Mouse (Mus musculus) lung, adult 10 weeks (tissue): Measurements from ENCODE around the gene Hnrnpk. TPM values are rescaled to one million over a fixed set of nuclear protein-coding genes. Genes with fewer than 3 reads are reported as not detected.

Experiments used
- polyA plus RNA-seq: library from polyadenylated mRNA; stranded (reverse); fragments of 350-450 nt; fragmentation: Illumina TruSeq; extraction: RNeasy Lipid Tissue Mini Kit (QIAGEN cat#74804); gene quantifications from one replicate; pipeline ENCODE4 v1.2.3, GENCODE M21; 2014; ENCODE audit warnings: low read depth, low replicate concordance; ENCODE audit not compliant: insufficient read depth

Hnrnpk gene
- polyA plus RNA-seq: 267 TPM

DNA sequence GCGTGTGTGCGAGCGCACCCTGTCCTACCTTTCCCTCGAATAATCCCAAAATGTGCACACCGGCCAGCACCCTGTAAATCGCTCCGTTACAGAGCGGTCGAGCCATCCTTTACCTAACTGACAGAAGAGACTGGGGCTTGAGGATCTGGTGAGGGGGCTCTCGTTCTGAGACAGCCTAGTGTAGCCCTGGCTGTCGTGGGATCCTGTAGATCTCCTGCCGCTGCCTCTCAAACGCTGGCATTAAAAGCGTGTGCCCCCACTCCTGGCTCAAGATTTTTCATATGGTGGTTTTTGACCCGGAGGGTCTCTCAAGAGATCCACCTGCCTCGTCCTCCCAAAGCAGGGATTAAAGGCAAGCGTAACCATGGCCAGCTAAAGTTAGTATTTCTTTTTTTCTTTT, at the start of gene Hnrnpk:
Gene Hnrnpk, minus strand, starts transcription at position 101 of the 400 bp plus-strand sequence.

DNA sequence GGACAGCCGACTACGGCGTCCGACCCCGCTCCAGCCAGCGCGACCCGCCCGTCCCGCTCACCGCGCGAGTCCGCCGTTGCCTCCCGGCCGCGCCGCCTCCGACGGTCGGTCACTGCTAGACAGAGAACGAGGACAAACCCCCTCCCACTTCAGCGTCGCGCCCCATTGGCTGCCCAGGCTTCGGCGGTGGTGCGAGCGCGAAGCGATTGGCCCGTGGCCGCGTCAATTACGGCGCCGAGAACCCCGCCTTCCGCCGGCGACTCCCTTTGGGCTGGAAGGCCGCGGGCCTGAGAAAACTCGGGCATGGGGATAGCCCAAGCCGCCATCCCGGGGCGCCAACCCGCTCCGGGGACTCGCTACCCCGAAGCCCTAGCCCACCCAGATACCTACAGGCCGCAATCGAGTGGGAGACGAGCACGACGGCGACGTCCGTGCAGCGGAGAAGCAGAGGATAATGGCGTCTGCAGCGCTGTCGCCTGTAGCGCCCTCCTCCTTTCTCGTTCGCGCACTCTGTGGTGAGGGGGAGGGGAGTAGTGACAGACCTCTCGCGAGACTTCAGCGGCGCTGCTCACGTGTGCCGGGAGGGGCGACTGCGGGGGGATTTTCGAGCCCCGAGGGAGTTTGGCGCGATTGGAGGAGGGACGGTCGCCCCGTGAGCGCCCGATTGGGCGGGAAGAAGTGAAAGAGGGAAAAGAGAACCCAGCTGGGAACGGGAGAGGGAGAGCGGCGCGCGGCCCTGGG, 970 bp downstream of the Hnrnpk start, which contains the start of gene Rmi1:
Gene Rmi1, plus strand, starts transcription at position 246 of the 741 bp plus-strand sequence.

DNA sequence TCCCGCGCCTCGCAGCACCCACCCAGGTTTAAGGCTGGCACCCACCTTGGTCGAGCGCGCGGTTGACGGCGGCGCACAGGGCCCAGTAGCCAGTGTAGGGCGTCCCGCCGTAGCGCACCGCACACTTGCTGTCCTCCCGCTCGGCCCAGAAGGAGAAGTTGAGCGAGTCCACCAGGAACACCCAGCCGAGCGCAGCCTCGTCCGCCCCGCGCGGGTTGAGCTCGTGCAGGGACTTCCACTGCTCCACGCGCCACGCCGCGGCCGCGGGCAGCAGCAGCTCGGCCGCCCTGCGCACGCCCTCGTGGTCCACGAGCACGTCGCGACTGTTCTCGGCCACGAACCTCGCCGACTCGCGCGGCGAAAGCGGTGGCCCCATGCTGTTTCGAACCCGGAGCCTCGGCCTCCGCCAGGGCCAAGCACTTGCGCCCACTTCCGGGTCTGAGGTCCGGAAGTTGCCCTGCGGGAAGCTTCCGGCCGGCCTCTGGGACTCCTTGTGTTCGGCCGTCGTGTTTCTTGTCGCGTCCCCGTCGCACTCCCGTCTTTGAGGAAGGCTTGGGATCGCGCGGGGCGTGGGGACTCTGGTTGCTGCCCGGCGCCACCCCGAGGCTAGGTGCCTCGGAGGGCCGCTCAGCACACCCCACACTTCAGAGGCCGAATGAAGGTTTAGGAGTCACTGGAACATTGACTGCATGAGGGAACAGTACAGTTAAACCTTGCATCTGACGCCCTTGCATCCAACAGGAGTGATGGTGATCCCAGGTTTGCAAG, 18.2 kb downstream of the Hnrnpk start, which contains the start of gene 2210016F16Rik:
Gene 2210016F16Rik, minus strand, starts transcription at position 447 of the 768 bp plus-strand sequence.

DNA sequence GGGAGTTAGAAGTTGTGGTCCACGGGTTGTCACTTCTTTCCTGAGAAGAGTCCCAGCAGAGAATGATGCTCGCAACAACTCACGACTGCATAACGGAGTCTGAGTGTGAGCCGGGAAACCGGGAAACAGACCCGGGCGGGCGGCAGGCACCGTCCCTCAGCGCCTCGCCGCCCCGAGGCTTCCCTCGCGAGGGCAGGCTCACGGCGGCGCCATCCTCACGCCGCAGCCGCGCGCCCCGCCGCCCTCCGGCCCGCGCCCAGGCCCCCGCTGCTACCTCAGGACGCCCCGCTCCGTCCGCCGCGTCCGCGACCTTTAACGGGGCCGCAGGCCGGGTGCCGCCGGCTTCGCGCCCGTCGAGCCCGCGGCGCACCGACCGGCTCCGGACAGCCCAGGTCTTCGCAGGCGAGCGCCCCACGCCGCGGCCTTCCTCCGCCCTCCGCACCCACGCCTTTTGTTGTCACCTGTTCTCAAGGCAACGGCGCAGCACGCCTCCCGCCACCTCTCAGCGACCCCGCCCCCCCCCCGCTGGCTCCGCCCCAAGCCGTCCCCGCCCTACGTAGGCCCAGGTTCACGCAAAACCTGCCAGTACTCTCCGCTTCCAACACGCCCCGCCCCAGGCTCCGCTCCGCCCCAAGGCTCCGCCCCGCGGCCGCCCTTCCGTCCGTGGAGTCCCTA, 44.4 kb downstream of the Hnrnpk start, which contains the start of gene Kif27:
Gene Kif27, minus strand, starts transcription at position 494 of the 675 bp plus-strand sequence.

Other genes starting within 250 kb of the Hnrnpk start
- 47.4 TPM for gene Idnk, start 245.7 kb downstream of the Hnrnpk start, polyA plus RNA-seq
- gene Ubqln1, start 187.7 kb downstream of the Hnrnpk start, polyA plus RNA-seq: 41.3 TPM
- gene Gkap1, start 127.6 kb downstream of the Hnrnpk start, polyA plus RNA-seq: 29.2 TPM
- gene Kif27, start 44.2 kb downstream of the Hnrnpk start, polyA plus RNA-seq: 1.8 TPM
- 17.6 TPM for gene 2210016F16Rik, start 18.1 kb downstream of the Hnrnpk start, polyA plus RNA-seq
- 13.2 TPM for gene Rmi1, start 1.1 kb downstream of the Hnrnpk start, polyA plus RNA-seq
- gene Slc28a3, start 207.5 kb upstream of the Hnrnpk start, polyA plus RNA-seq: 0.29 TPM